Mouse (Mus musculus) limb, embryonic 15.5 days (tissue): Measurements from ENCODE around the gene Nr4a3. TPM values are rescaled to one million over a fixed set of nuclear protein-coding genes. Genes with fewer than 3 reads are reported as not detected.

Experiments used
- ATAC-seq: fragments of 200-750 bp; cut with Nextera tagmentation; 2 replicates; pipeline ENCODE4 v1.8.0; 2017; ENCODE audit warnings: low read depth, moderate TSS enrichment; ENCODE audit not compliant: insufficient number of reproducible peaks, low FRiP score, low TSS enrichment
- H3K27ac ChIP-seq: fragments of 300-500 bp; sonication (generic); 2 replicates; pipeline ENCODE4 v1.5.1; 2015; ENCODE audit warnings: moderate library complexity, mild to moderate bottlenecking, inconsistent platforms
- H3K27me3 ChIP-seq: fragments of 300-500 bp; sonication (generic); 2 replicates; pipeline ENCODE4 v1.6.1; 2015; ENCODE audit warnings: inconsistent platforms
- H3K36me3 ChIP-seq: fragments of 300-500 bp; sonication (generic); 2 replicates; pipeline ENCODE4 v1.6.1; 2015; ENCODE audit warnings: inconsistent platforms
- H3K4me1 ChIP-seq: fragments of 300-500 bp; sonication (generic); 2 replicates; pipeline ENCODE4 v1.6.1; 2015; ENCODE audit warnings: inconsistent platforms
- H3K4me2 ChIP-seq: fragments of 300-500 bp; sonication (generic); 2 replicates; pipeline ENCODE4 v1.6.1; 2015; ENCODE audit warnings: mild to moderate bottlenecking, inconsistent platforms
- H3K4me3 ChIP-seq: fragments of 300-500 bp; sonication (generic); 2 replicates; pipeline ENCODE4 v1.5.1; 2015; ENCODE audit warnings: mild to moderate bottlenecking, inconsistent platforms
- H3K9ac ChIP-seq: fragments of 300-500 bp; sonication (generic); 2 replicates; pipeline ENCODE4 v1.6.1; 2015; ENCODE audit warnings: inconsistent platforms
- H3K9me3 ChIP-seq: fragments of 300-500 bp; sonication (generic); 2 replicates; pipeline ENCODE4 v1.6.1; 2016; ENCODE audit warnings: inconsistent platforms
- WGBS: fragments of 180-500 bp; shearing (Covaris S2); methylation state at CpG from one replicate; pipeline ENCODE4 v1.1.7; 2015; 5-methylcytosine and 5-hydroxymethylcytosine counted together
- polyA plus RNA-seq: library from polyadenylated mRNA; unstranded; fragments of >200 nt; fragmentation: Nextera tagmentation; extraction: Ambion mirVana; gene quantifications from 2 replicates; pipeline ENCODE4 v1.2.1, GENCODE M21; 2015

Nr4a3 gene
- polyA plus RNA-seq, 1 experiment from 2014 or later: 0.38 TPM

DNA sequence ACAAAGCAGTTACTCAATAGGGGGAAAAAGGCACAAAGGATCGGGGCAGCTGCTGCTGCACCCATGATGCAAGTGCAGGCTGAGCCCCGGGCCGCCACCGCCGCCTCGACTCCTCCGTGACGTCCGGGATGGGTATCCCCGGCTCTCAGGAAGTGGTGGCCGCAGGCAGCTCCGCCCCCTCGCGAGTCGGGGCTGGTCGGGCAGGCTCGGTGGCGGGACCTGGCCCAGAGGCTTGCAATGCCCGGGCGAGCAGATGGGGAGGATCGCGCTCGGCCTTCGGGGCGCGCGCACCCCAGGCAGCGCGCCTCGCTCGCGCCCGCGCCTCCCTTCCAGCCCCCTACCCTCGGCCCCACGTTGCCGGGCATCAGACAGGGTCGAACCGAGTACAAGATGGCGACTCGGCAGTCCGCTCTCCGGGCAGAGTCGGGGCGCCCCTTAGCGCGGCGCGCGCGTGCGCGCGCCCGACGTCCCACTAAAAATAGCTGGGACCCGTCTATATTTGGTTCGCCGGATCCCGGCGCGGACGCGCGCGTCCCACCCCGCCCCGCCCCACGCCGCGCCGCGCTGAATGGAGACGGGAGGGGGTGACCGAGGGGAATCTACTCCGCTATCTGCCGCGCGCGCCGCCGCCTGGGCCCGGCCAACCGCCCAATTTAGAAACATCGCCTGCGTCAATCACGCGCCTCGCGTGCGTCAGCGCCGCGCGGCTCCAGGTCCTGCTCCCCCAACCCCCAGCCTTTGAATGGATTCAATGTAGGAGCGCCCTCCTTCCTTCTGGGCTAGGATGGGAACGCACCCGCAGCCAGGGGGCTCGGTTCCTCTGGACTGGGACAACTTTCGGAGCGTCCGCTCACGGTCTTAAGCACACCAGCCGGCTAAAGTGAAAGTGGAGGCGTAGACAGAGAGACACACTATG lies 1.9 kb upstream of the Nr4a3 start:
- no peaks in the 10 kb centered on the region for H3K36me3 ChIP-seq
- peak overlapping the region; percentile 74 for H3K9ac ChIP-seq
- no peaks in the 10 kb centered on the region for H3K9me3 ChIP-seq
- WGBS: under 1% methylated on average over 101 of the region's 105 CpGs
- peaks cover 28% of the 10 kb centered on the region for H3K27me3 ChIP-seq
- H3K27ac ChIP-seq: peak overlapping the region; percentile 99
- H3K4me1 ChIP-seq: peaks cover 43% of the 10 kb centered on the region
- peak overlapping the region; percentile 73 for H3K4me3 ChIP-seq
- ATAC-seq: peak; percentile 94
- peak overlapping the region; percentile 100 for H3K4me2 ChIP-seq

DNA sequence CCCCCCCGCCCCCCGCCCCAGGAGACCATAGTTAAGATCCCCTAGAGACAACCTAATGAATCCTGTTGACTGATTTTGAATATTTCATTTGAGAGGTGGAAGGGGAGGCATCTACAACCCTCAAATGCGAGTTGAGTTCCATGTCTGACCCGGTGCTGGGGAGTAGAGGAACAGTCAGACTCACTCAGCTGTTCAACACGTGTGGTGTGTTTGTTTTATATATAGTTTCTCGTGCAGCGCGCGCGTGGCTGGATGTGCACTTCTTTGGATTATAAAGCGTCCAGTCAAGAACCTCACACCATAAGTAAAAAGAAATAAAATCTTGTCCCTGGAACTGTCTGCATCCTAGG lies 837 bp upstream of the Nr4a3 start:
- no peaks in the 10 kb centered on the region for H3K36me3 ChIP-seq
- peak overlapping the region; percentile 73 for H3K4me3 ChIP-seq
- peak overlapping the region; percentile 43 for H3K9ac ChIP-seq
- ATAC-seq: no peak
- H3K27ac ChIP-seq: peak overlapping the region; percentile 99
- peaks cover 53% of the 10 kb centered on the region for H3K4me1 ChIP-seq
- H3K4me2 ChIP-seq: peak overlapping the region; percentile 100
- H3K9me3 ChIP-seq: no peaks in the 10 kb centered on the region
- WGBS: under 1% methylated on average over 11 of the region's 11 CpGs
- peaks cover 39% of the 10 kb centered on the region for H3K27me3 ChIP-seq

DNA sequence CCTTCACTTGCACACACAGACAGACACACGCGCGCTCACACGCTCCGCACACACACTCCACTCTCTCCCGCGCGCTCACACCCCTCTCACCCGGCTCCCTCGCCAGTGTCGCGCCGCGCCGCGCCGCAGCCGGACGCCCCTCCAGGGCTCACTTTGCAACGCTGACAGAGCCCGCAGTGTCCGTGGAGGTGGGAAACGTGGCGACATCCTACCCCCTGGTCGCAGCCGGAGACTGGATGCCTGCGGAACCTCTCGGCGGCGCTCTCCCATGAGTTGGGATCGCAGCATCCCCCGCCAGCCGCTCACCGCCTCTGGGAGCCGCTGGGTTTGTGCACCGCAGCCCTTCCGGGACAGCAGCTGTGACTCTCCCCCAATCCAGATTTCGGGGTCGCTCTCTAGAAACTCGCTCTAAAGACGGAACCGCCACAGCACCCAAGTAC lies 348 bp downstream of the Nr4a3 start:
- peak overlapping the region; percentile 100 for H3K4me2 ChIP-seq
- peak overlapping the region; percentile 99 for H3K27ac ChIP-seq
- under 1% methylated on average over 42 of the region's 42 CpGs for WGBS
- H3K4me3 ChIP-seq: peak overlapping the region; percentile 73
- H3K4me1 ChIP-seq: peaks cover 53% of the 10 kb centered on the region
- H3K27me3 ChIP-seq: peaks cover 51% of the 10 kb centered on the region
- no peak for ATAC-seq
- H3K9me3 ChIP-seq: no peaks in the 10 kb centered on the region
- H3K9ac ChIP-seq: peak overlapping the region; percentile 44
- no peaks in the 10 kb centered on the region for H3K36me3 ChIP-seq

DNA sequence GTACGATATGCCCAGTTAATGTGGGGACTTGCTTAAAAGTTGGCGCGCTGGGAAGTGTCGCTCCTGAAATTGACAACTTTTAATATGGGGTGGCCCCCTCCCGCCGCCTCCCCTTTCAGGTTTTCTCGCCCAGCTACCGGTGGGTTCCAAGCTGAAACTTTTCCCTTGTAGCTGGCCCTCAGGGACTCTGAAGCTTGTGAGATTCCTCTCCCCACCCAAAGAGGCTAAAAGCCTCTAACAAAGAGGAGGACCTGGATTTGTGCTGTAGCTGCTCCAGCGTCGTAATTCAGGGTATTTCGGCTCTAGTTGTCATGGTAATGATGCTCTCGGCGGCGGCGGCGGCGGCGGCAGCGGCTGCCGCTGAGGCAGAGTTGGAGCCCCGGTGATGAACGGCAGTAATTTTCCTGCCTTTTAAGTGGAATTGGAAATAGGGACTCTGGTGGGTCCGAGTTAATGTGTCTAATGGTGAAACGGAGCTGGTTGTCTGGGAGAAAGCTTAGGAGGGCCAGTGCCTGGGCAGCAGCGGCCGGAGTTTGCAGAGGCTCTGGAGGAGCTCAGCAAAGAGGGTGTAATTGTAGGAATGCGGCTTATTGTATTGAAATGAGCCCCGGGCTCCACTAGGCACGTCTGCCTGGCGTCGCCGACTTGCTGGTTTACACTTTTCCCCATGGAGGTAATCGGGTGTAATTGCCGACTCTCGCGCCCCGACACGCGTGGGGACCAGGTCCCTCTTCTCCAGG lies 938 bp downstream of the Nr4a3 start:
- Histone ChIP-seq H3K9me3 (no peaks in the 10 kb centered on the region), H3K9ac (peak overlapping the region; percentile 44), H3K27ac (no peak overlapping the region), H3K4me2 (peak overlapping the region; percentile 100), H3K27me3 (peaks cover 57% of the 10 kb centered on the region), H3K4me3 (peak overlapping the region; percentile 73), H3K36me3 (no peaks in the 10 kb centered on the region), H3K4me1 (peaks cover 53% of the 10 kb centered on the region)
- ATAC-seq: no peak
- WGBS: under 1% methylated on average over 39 of the region's 39 CpGs

DNA sequence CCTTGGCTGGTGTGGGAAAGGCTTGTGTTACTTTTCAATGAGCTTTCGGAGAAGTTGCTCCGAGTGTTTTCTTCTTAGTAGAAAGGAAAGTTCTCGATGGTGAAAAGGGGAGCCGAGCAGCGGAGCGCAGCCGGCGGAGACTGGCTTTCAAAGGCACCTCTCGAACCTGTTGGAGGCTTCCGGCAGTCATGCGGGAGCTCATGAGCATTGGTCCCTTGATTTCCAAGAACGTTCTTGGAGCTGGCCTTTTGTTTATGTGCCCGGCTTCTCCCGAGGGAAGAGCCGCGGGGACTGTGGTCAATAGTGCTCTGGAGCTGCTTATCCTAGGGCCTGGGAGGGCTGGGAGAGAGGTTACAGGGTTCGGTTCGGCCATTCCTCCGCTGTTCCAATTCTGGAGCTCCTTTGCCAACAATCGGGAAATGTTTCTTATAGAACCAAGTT lies 1.5 kb downstream of the Nr4a3 start:
- H3K4me2 ChIP-seq: peak overlapping the region; percentile 100
- ATAC-seq: no peak
- 0 out of 2 replicates have a peak overlapping the region, but pooled peaks have one; percentile 44 for H3K9ac ChIP-seq
- H3K9me3 ChIP-seq: no peaks in the 10 kb centered on the region
- peaks cover 58% of the 10 kb centered on the region for H3K4me1 ChIP-seq
- under 1% methylated on average over 20 of the region's 20 CpGs for whole genome bisulfite sequencing
- H3K27ac ChIP-seq: no peak overlapping the region
- peak overlapping the region; percentile 73 for H3K4me3 ChIP-seq
- no peaks in the 10 kb centered on the region for H3K36me3 ChIP-seq
- peaks cover 63% of the 10 kb centered on the region for H3K27me3 ChIP-seq

DNA sequence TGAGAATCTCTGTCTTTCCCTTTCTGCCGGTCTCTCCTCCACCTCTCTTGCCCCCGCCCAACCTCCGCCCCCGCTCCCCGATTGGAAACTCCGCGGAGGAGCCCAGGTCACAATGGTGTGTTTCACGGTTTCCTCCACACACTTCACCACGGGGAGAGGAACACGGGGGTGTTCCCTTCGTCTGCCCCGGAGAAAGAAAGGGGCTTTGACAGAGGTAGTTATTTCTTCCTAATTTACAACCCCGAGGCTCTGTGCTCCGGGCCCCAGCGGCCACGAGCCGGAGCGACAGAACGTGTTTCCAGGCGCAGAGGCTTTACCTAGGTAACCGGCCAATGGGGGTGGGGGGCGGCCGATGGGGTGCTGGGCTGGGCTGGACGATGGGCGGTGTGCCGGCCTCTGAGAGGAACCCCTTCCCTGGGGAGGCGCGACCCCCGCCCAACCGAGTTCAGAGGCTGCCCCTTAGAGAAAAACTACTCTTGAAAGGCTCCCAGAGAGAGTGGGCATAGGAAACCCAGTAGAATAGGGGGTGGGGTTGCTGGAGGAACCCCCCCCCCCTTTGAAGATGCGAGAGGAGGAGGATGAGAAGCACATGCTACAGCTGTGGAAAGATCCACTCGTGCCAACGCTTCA lies 2.3 kb downstream of the Nr4a3 start:
- H3K9me3 ChIP-seq: no peaks in the 10 kb centered on the region
- WGBS: 2% methylated on average over 33 of the region's 33 CpGs
- H3K4me1 ChIP-seq: peaks cover 58% of the 10 kb centered on the region
- H3K27ac ChIP-seq: no peak overlapping the region
- peak overlapping the region; percentile 100 for H3K4me2 ChIP-seq
- no peaks in the 10 kb centered on the region for H3K36me3 ChIP-seq
- peak overlapping the region; percentile 73 for H3K4me3 ChIP-seq
- ATAC-seq: no peak
- H3K9ac ChIP-seq: 0 out of 2 replicates have a peak overlapping the region, but pooled peaks have one; percentile 14
- H3K27me3 ChIP-seq: peaks cover 70% of the 10 kb centered on the region

DNA sequence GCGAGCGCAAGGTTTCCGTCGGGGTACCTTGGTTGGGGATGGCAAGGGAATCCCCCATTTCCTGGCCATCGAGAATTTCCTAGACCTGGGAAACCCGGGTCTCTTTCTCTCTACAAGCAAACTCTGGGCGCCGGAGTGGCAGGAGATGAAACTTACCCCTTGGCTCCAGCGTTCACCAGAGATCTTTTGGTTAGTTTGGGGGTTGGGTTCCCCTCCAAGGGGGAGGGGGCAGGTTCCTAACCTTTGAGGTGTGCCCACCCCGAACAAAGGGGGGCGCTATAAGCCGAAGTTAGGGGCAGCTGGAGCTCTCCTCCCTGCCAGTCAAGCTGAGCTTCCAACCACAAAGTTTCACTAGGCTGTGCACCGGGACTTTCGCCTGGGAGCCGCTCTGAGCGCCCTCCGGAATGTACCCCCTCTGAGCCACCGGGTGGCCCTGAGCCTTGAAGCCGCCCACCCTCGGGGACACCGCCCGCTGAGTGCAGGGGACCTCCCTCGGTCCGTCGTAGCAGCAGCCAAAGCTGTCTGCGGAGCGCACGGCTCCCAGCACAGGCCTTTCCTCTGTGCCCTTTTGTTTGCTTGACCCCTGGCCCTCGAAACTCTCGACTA lies 2.9 kb downstream of the Nr4a3 start:
- Histone ChIP-seq H3K9me3 (no peaks in the 10 kb centered on the region), H3K27ac (no peak overlapping the region)
- WGBS: 2% methylated on average over 30 of the region's 30 CpGs

DNA sequence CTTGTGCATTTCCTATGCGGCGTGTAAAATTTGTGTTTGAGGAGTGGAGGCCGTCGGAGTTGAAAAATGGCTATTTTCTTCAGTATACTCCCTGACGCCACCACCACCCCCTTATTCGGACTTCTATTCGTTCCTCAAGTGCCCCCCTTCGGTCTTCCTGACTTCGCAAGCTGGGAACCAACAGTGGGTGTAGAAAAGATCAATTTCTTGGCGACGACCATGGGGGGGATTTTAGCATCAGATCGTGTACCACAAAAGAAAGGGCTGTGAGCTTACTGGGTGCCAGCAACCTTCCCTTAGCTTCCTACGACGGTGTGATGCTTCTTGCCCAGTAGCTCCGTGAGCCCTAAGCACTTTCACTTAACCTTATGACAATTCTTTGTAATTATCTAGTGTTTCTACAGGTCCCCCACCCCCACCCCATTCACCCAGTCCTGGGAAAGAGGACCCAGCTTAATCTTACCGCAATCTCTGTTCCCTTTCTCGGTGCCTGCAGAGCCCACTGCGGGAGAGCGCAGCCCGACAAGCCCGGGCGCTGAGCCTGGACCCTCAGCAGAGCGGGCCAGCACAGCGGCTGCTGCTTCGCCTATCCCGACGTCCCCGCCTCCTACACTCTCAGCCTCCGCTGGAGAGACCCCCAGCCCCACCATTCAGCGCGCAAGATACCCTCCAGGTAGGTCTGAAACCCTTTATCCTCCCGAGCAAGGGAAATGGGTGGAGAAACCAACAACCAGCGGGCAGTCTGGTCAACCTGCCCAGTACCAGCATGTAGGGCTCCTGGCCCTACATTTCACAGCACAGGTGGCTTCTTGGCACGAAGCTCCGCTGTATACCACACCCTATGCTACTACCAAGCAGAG lies 3.7 kb downstream of the Nr4a3 start:
- Histone ChIP-seq H3K4me2 (peak overlapping the region; percentile 100), H3K4me1 (peaks cover 58% of the 10 kb centered on the region), H3K9me3 (no peaks in the 10 kb centered on the region), H3K27ac (no peak overlapping the region), H3K27me3 (peaks cover 85% of the 10 kb centered on the region), H3K4me3 (peak overlapping the region; percentile 73), H3K9ac (no peak overlapping the region), H3K36me3 (no peaks in the 10 kb centered on the region)
- ATAC-seq: no peak
- 6% methylated on average over 35 of the region's 35 CpGs for WGBS

More for the DNA sequence above, 2.9 kb downstream of the Nr4a3 start:
- H3K4me2 ChIP-seq: peak overlapping the region; percentile 100
- H3K9ac ChIP-seq: no peak overlapping the region
- no peak for ATAC-seq
- no peaks in the 10 kb centered on the region for H3K36me3 ChIP-seq
- H3K27me3 ChIP-seq: peaks cover 77% of the 10 kb centered on the region
- H3K4me3 ChIP-seq: peak overlapping the region; percentile 73
- H3K4me1 ChIP-seq: peaks cover 58% of the 10 kb centered on the region

DNA sequence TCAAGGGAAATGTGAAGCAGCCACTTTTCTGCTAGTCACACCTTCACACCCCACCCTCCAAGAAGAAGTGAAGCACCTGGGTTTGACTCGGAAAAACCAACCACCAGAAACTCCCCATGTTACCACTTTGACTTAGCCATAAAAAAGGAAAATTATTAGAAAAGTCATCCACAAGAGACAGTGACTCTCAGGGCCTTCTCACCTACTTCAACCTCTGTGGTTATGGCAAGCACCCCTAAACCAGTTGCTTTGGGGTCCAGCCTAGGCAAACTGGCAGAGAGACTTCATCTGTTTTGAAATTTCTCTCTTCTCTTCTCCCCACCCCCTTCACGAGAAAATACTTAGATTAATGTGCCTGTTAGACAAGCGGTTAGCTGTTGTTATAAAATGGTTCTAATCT lies 5.1 kb downstream of the Nr4a3 start:
- peaks cover 96% of the 10 kb centered on the region for H3K27me3 ChIP-seq
- H3K4me3 ChIP-seq: no peak overlapping the region
- H3K4me1 ChIP-seq: peaks cover 51% of the 10 kb centered on the region
- no peak overlapping the region for H3K4me2 ChIP-seq
- no peaks in the 10 kb centered on the region for H3K36me3 ChIP-seq
- no peak overlapping the region for H3K27ac ChIP-seq
- no peak overlapping the region for H3K9ac ChIP-seq
- ATAC-seq: no peak
- 66% methylated on average over 3 of the region's 3 CpGs for WGBS
- H3K9me3 ChIP-seq: no peaks in the 10 kb centered on the region

DNA sequence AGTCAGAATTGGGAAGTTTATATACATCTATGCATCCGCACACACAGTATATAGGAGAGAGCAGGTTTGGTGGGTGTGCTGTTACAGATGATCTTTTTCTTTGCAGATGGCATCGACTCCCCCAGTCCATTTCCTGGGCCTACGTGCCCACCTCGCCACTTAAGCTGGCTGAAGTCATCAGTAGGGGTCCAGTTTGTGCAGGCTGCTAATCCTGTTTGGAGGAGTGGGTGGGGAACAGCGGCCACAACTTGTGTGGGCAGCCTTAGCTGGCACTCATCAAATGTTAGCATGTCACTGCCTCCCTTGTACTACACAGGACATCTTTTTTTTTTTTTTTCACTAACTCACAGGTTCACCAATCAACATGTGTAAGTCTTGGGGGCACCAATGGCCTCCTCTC lies 5.5 kb downstream of the Nr4a3 start:
- ATAC-seq: no peak
- Histone ChIP-seq H3K9me3 (no peaks in the 10 kb centered on the region), H3K36me3 (no peaks in the 10 kb centered on the region), H3K4me2 (no peak overlapping the region), H3K4me3 (no peak overlapping the region), H3K27me3 (peaks cover 92% of the 10 kb centered on the region), H3K9ac (no peak overlapping the region), H3K27ac (no peak overlapping the region), H3K4me1 (peaks cover 47% of the 10 kb centered on the region)
- WGBS: 48% methylated on average over 5 of the region's 5 CpGs
